Mouse (Mus musculus) urinary bladder, adult 2 months (tissue): ENCODE measurements around the gene Iqsec1. TPM values are rescaled to one million over a fixed set of nuclear protein-coding genes. Genes with fewer than 3 reads are reported as not detected.

Source experiments
- DNase-seq: peaks from one replicate; pipeline ENCODE4 v3.0.0; 2022; ENCODE audit warnings: low spot score
- polyA plus RNA-seq: library from polyadenylated mRNA; depleted of rRNA; stranded (reverse); fragments of >200 nt; gene quantifications from 2 replicates; pipeline ENCODE4 v1.2.3, GENCODE M21; 2012

The Iqsec1 gene
- polyA plus RNA-seq, 1 experiment: 48.8 TPM

GRCm38 (mm10) chr6:90783945-90784344, 204.5 kb downstream of the Iqsec1 start:
- no peak for DNase-seq

GRCm38 (mm10) chr6:90783176-90783575, 205.3 kb downstream of the Iqsec1 start:
- DNase-seq: no peak

- DNase-seq: no peak
These were observed 206.3 kb downstream of the Iqsec1 start for GRCm38 (mm10) chr6:90781921-90782770.

- DNase-seq: no peak
These were observed 208.0 kb downstream of the Iqsec1 start for GRCm38 (mm10) chr6:90780532-90780931.

GRCm38 (mm10) chr6:90778841-90779240, 209.6 kb downstream of the Iqsec1 start:
- no peak for DNase-seq

GRCm38 (mm10) chr6:90777302-90777701, 211.2 kb downstream of the Iqsec1 start:
- DNase-seq: no peak

- DNase-seq: no peak
These were observed 212.9 kb downstream of the Iqsec1 start for GRCm38 (mm10) chr6:90775606-90776005.

- DNase-seq: no peak
These were observed 214.7 kb downstream of the Iqsec1 start for GRCm38 (mm10) chr6:90773811-90774233.

- DNase-seq: no peak
These were observed 216.4 kb downstream of the Iqsec1 start for GRCm38 (mm10) chr6:90772120-90772519.

- DNase-seq: no peak
These were observed 220.0 kb downstream of the Iqsec1 start for GRCm38 (mm10) chr6:90768526-90768925.

- no peak for DNase-seq
These were observed 220.6 kb downstream of the Iqsec1 start for GRCm38 (mm10) chr6:90767874-90768273.

- no peak for DNase-seq
These were observed 223.7 kb downstream of the Iqsec1 start for GRCm38 (mm10) chr6:90764753-90765152.

- peak; percentile 58 for DNase-seq
These were observed 224.4 kb downstream of the Iqsec1 start for GRCm38 (mm10) chr6:90763959-90764591.

- no peak for DNase-seq
These were observed 225.2 kb downstream of the Iqsec1 start for GRCm38 (mm10) chr6:90763295-90763694.

GRCm38 (mm10) chr6:90762120-90762736, 226.3 kb downstream of the Iqsec1 start:
- no peak for DNase-seq

- no peak for DNase-seq
These were observed 227.0 kb downstream of the Iqsec1 start for GRCm38 (mm10) chr6:90761301-90762056.

- no peak for DNase-seq
These were observed 227.6 kb downstream of the Iqsec1 start for GRCm38 (mm10) chr6:90760886-90761285.

- DNase-seq: no peak
These were observed 228.7 kb downstream of the Iqsec1 start for GRCm38 (mm10) chr6:90759754-90760153.

GRCm38 (mm10) chr6:90758155-90758554, 230.3 kb downstream of the Iqsec1 start:
- no peak for DNase-seq

GRCm38 (mm10) chr6:90757427-90757883, 231.0 kb downstream of the Iqsec1 start:
- no peak for DNase-seq

- no peak for DNase-seq
These were observed 231.9 kb downstream of the Iqsec1 start for GRCm38 (mm10) chr6:90756561-90756960.

GRCm38 (mm10) chr6:90755613-90755941, 232.9 kb downstream of the Iqsec1 start:
- no peak for DNase-seq
